Mouse (Mus musculus): Measurements from ENCODE around the gene Elavl3.

DNA sequence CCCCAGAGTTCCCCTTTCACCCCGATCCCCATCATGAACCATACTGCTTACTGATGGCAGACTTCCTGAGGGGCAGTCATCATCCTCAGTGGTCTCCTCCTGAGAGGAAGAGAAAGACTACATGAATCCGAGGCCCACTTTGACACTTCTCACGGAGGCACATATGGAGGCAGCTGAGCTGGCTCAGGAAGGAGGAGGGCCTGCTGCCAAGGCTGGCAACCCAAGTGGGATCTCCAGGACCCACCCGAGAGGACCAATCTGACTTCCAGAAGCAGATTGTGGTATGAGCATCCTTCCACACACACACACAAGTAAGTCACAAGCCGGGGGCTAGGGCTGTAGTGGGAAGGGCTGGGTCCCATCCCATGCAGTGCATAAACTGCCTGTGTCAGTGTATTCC is 74.5 kb downstream of the Elavl3 start:
- TF ChIP-seq CTCF (IDR thresholded peaks at IDR 0.05; ENCODE audit: low read depth) = no peak
- TF ChIP-seq EP300 (optimal IDR thresholded peaks at IDR 0.05) = no peak

All from stomach, postnatal 0 days (tissue).